Mouse (Mus musculus) kidney, adult 8-10 months (tissue): Measurements from ENCODE around the gene Pdc.
"Not testable (repeated sequence)": the region's sequence is repeated elsewhere in the genome, so short reads cannot be mapped to it uniquely, and the experiment has no call there.

Experiments used
- DNase-seq, 2 experiments: peaks; one replicate each; pipeline ENCODE4 v3.0.0; 2022

The Pdc gene

DNA sequence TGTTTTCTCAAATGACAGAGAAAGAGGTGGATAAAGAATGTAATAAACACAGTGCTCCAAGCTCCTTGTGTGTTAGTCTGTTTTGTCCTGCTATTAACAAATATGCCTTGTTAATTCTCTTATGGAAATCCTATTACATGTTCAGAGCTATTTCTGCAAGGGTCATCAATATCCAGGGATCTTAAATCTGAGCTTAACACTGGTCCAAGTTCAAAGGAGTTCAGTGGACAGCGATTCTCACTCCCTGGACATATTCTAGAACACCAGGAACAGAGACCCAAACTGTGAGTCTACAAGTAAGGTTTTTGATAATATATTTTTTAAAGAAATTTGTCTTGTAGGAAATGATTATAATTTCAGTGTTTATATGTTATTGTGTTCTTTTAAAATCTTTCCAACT lies at the start of gene Pdc:
Gene Pdc, plus strand, starts transcription at position 213 of the 400 bp plus-strand sequence.
- no peak for DNase-seq

DNA sequence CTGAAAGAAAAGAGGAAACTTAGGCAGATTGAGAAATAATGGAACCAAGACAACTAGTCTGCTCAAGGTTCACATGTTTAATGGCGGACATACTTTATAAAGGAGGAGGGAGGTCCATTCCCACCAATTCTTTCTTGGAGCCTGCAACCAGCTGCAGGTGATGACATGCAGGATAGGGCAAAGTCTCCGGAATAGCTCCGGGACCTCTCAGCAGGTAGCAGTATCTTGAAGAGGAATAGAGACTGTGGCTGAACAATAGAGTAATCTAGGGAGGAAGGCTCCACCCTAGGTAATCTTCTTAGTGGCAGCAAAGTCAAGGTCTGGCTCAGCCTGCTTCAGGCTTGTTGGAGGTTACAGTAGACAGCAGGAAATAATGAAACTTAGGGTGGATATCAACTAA lies 25.2 kb upstream of the Pdc start:
- not testable (repeated sequence) for DNase-seq

DNA sequence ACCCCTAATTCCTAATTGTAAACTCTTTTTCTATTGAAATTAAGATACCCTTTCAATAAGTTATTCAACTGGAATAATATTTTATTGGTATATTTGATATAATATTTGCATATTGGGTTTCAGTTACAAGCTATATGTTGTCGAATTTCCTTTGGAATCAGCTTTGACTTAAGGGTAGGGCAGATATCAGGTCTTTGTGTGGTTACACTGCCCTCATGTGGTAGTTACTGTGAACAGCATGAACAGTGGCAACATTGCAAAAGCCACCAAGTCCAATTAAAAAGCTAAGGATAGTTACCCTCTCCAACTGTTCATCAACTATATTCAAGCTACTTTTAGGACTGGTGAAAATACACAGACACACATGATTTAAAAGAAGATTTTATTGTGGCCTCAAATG lies 11.6 kb upstream of the Pdc start:
- no peak for DNase-seq

DNA sequence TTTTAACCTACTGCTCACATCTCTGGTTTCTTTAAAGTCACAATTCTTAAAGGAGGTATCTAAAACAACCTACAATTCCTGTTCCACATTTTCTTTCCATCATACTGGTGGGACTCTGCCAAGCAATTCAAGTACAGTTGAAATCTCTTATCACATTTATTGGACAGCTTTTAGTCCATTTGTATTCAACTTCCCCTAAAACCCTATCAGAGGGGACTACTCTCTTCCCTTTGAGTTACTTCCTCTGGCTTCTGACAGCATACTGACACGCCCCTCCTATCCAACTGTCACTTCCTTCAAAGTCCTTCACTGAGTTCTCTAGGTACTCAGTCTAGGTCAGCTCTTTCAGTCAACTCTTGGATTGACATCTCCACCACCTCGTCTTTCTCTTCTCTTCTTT lies 15.9 kb downstream of the Pdc start:
- DNase-seq, result no peak

DNA sequence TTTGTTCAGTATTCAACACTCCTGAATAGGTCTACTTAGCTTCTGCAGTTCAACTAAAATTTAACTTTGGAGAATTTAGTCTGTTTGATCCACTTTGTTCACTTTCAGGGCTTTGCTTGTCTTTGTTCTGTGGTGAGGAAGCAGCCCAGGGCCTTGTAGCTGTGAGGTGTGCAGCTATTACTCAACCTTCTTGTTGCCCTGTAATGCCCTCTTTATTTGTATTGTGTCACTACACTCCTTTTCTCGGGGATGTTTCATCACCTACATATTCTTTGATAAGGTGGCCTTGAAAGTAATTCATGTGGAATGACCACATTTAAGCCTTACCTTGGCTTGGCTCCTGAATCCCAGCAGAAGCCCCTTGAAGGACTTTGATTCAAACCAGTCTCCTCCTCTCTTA lies 41.6 kb downstream of the Pdc start:
- no peak for DNase-seq

DNA sequence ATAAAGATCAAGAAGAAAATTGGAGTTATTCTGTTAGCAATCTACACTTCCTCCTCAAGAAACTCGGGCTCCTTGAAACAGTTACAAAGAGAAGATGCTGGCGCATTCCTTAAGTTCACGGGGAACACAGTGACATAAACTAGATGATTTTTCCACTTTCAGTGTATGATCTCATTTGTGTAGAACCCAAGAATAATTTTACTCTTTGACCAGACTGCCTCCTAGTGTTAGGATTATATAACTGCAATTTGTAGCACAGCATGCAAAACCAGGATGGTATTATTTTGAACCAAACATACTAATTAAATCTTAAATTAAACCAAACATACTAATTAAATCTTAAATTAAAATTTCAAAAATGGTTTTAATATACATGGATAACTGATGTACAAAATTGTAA lies 53.7 kb downstream of the Pdc start:
- DNase-seq, result no peak

DNA sequence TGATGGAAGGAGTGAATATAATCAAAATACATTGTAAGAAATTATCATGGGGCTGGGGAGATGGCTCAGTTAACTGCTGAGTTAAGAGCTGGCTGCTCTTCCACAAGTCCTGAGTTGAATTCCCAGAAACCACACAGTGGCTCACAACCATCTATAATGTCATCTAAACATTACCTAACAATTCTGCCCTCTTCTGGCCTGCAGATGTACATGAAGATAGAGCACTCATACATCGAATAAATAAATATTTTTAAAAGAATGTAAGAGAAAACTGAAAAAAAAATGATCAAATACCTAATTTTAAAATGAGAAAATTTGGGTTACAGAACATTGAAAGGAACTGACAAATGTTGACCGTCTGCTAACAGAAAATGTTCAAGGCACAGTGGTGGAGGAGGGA lies 55.0 kb downstream of the Pdc start:
- no peak for DNase-seq
